In genomic region chr11:16403627-16404026, GRCm38 (mm10) we compare ENCODE assay signal across 10 mouse cellular contexts.
DNase-seq lines count a peak whose midpoint lies in the region; ATAC-seq and TF ChIP-seq lines count a peak whose summit lies in the region.
"Had no signal": no experiment of that assay in that cellular context is flagged by ENCODE, and none has a peak within 500 bp of the region (broad histone marks: within the 10 kb centered on the region; RNA-seq: fewer than 3 reads in every experiment).

No protein-coding gene starts in this region.

- no peak overlapping the region for H3K9ac ChIP-seq in forebrain, embryonic 15.5 days (replicated peaks)
- no peak overlapping the region for H3K9ac ChIP-seq in kidney, postnatal 0 days (ENCODE audit: low read depth, low read length)
- H3K9ac ChIP-seq in hindbrain, embryonic 14.5 days, result no peak overlapping the region
- H3K9ac ChIP-seq: hindbrain, embryonic 15.5 days had no signal

- H3K36me3 ChIP-seq in forebrain, embryonic 15.5 days, result no peaks in the 10 kb centered on the region
- no peaks in the 10 kb centered on the region for H3K36me3 ChIP-seq in forebrain, embryonic 10.5 days (replicated peaks)
- no peaks in the 10 kb centered on the region for H3K36me3 ChIP-seq in kidney, postnatal 0 days (ENCODE audit: insufficient read depth, low read length)
- no peaks in the 10 kb centered on the region for H3K36me3 ChIP-seq in hindbrain, embryonic 14.5 days (replicated peaks; ENCODE audit: control insufficient read depth, insufficient read depth)
- H3K36me3 ChIP-seq: hindbrain, embryonic 15.5 days had no signal

- no peak overlapping the region for H3K4me2 ChIP-seq in forebrain, embryonic 15.5 days (replicated peaks)
- no peak overlapping the region for H3K4me2 ChIP-seq in kidney, postnatal 0 days (ENCODE audit: low read length)
- H3K4me2 ChIP-seq in hindbrain, embryonic 14.5 days (replicated peaks), result no peak overlapping the region
- H3K4me2 ChIP-seq: hindbrain, embryonic 15.5 days had no signal

- no peaks in the 10 kb centered on the region for H3K4me1 ChIP-seq in forebrain, embryonic 15.5 days
- no peaks in the 10 kb centered on the region for H3K4me1 ChIP-seq in forebrain, embryonic 10.5 days
- H3K4me1 ChIP-seq in kidney, postnatal 0 days (replicated peaks; ENCODE audit: insufficient read depth, low read length), result no peaks in the 10 kb centered on the region
- no peaks in the 10 kb centered on the region for H3K4me1 ChIP-seq in hindbrain, embryonic 14.5 days (replicated peaks; ENCODE audit: control insufficient read depth, insufficient read depth, low read length)
- H3K4me1 ChIP-seq: hindbrain, embryonic 15.5 days had no signal

- H3K9me3 ChIP-seq in forebrain, embryonic 15.5 days, result no peaks in the 10 kb centered on the region
- no peaks in the 10 kb centered on the region for H3K9me3 ChIP-seq in forebrain, embryonic 10.5 days
- no peaks in the 10 kb centered on the region for H3K9me3 ChIP-seq in kidney, postnatal 0 days (replicated peaks; ENCODE audit: low read length)
- no peaks in the 10 kb centered on the region for H3K9me3 ChIP-seq in hindbrain, embryonic 14.5 days (ENCODE audit: control insufficient read depth, low read length)
- H3K9me3 ChIP-seq: hindbrain, embryonic 15.5 days had no signal

- 61% methylated on average over 2 of the region's 2 CpGs for WGBS in forebrain, embryonic 15.5 days
- WGBS in forebrain, embryonic 10.5 days, result 54% methylated on average over 2 of the region's 2 CpGs
- 40% methylated on average over 2 of the region's 2 CpGs for WGBS in kidney, postnatal 0 days
- WGBS in hindbrain, embryonic 14.5 days, result 52% methylated on average over 2 of the region's 2 CpGs

- peak; percentile 64 for TF ChIP-seq CTCF in kidney, postnatal 0 days (IDR thresholded peaks at IDR 0.05; ENCODE audit: low read depth)

- no peaks in the 10 kb centered on the region for H3K27me3 ChIP-seq in forebrain, embryonic 15.5 days
- H3K27me3 ChIP-seq in forebrain, embryonic 10.5 days (ENCODE audit: poor library complexity, severe bottlenecking), result no peaks in the 10 kb centered on the region
- no peaks in the 10 kb centered on the region for H3K27me3 ChIP-seq in kidney, postnatal 0 days (ENCODE audit: insufficient read depth, low read length)
- H3K27me3 ChIP-seq in hindbrain, embryonic 14.5 days (ENCODE audit: control insufficient read depth, insufficient read depth, low read length), result no peaks in the 10 kb centered on the region
- H3K27me3 ChIP-seq: hindbrain, embryonic 15.5 days had no signal

- H3K27ac ChIP-seq in forebrain, embryonic 15.5 days (replicated peaks), result no peak overlapping the region
- no peak overlapping the region for H3K27ac ChIP-seq in forebrain, embryonic 10.5 days
- no peak overlapping the region for H3K27ac ChIP-seq in kidney, postnatal 0 days
- H3K27ac ChIP-seq in hindbrain, embryonic 14.5 days, result no peak overlapping the region
- H3K27ac ChIP-seq: hindbrain, embryonic 15.5 days had no signal

- 0 out of 2 replicates have a peak, but pooled peaks have one; percentile 35 for ATAC-seq in forebrain, embryonic 15.5 days (replicated peaks)
- no peak for ATAC-seq in kidney, postnatal 0 days (replicated peaks; ENCODE audit: low FRiP score, low read depth)
- ATAC-seq in hindbrain, embryonic 14.5 days (ENCODE audit: low FRiP score), result no peak

- no peak overlapping the region for H3K4me3 ChIP-seq in forebrain, embryonic 15.5 days
- no peak overlapping the region for H3K4me3 ChIP-seq in forebrain, embryonic 10.5 days
- no peak overlapping the region for H3K4me3 ChIP-seq in kidney, postnatal 0 days (replicated peaks; ENCODE audit: low read depth, low read length)
- no peak overlapping the region for H3K4me3 ChIP-seq in hindbrain, embryonic 14.5 days (replicated peaks; ENCODE audit: low read length)
- H3K4me3 ChIP-seq: hindbrain, embryonic 15.5 days had no signal

- DNase-seq in forebrain, embryonic 10.5 days (ENCODE audit: extremely low spot score, low spot score), result no peak
- peak; percentile 29 for DNase-seq in retina, embryonic 14.5 days (ENCODE audit: low spot score)
- DNase-seq in retina, postnatal 1 day, result no peak
- DNase-seq in kidney, postnatal 0 days (ENCODE audit: low spot score), result peak; percentile 10
- DNase-seq in spleen, postnatal 14 days (ENCODE audit: low spot score in 2 of 2), result no peak
- no peak for DNase-seq in spleen, adult 18-20 months
- DNase-seq in hindbrain, embryonic 14.5 days (ENCODE audit: low spot score), result no peak
- DNase-seq: liver had no signal

Comparison
In these comparisons a context has a peak if more than half of its experiments do, and no peak if none do; other contexts are left out.
1. DNase-seq: peak in retina, embryonic 14.5 days (single experiment) and kidney, postnatal 0 days (single experiment); none in forebrain, embryonic 10.5 days (single experiment), retina, postnatal 1 day (single experiment), spleen, postnatal 14 days (0 of 2), spleen, adult 18-20 months (0 of 2) and hindbrain, embryonic 14.5 days (single experiment).